In the genomic region with DNA sequence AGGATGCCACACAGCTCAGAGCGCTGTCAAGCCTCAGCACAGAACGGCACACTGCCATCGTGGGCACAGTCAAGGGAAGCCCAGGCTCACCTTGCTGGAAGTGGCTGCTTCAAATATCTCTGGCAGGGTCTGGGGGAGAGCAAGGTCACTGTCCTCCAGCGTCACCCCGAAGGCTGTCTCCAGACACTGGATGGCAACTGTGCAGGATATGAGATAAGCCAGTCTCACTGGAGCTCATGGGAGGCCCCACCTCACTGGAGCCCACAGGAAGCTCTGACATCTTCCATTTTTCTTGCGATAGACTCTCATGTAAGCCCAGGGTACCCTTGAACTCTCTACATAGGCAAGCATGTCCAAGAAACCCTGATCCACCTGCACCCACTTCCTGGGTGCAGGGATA, we compare ENCODE assay signal across 20 mouse cellular contexts. TPM values are rescaled to one million over a fixed set of nuclear protein-coding genes. Genes with fewer than 3 reads are reported as not detected.
DNase-seq lines count a peak whose midpoint lies in the region; ATAC-seq and TF ChIP-seq lines count a peak whose summit lies in the region.
"Had no signal": no experiment of that assay in that cellular context is flagged by ENCODE, and none has a peak within 500 bp of the region (broad histone marks: within the 10 kb centered on the region; RNA-seq: fewer than 3 reads in every experiment).

No protein-coding gene starts in this region.

- 96% methylated on average over 6 of the region's 6 CpGs for WGBS in intestine, postnatal 0 days
- WGBS in intestine, embryonic 15.5 days = 94% methylated on average over 6 of the region's 6 CpGs
- 63% methylated on average over 6 of the region's 6 CpGs for WGBS in liver, embryonic 11.5 days
- 36% methylated on average over 6 of the region's 6 CpGs for WGBS in liver, embryonic 15.5 days (ENCODE audit: insufficient replicate concordance)
- WGBS in hindbrain, embryonic 11.5 days = 93% methylated on average over 6 of the region's 6 CpGs
- WGBS in forebrain, embryonic 15.5 days = 95% methylated on average over 6 of the region's 6 CpGs

- H3K27me3 ChIP-seq in intestine, postnatal 0 days (replicated peaks; ENCODE audit: control insufficient read depth, insufficient read depth, low read length) = no peaks in the 10 kb centered on the region
- no peaks in the 10 kb centered on the region for H3K27me3 ChIP-seq in intestine, embryonic 15.5 days (replicated peaks)
- H3K27me3 ChIP-seq in liver, embryonic 11.5 days (replicated peaks; ENCODE audit: control insufficient read depth, insufficient read depth, low read length) = no peaks in the 10 kb centered on the region
- no peaks in the 10 kb centered on the region for H3K27me3 ChIP-seq in liver, embryonic 15.5 days
- H3K27me3 ChIP-seq in hindbrain, embryonic 11.5 days (ENCODE audit: control insufficient read depth, insufficient read depth, low read length) = no peaks in the 10 kb centered on the region
- H3K27me3 ChIP-seq in forebrain, embryonic 15.5 days = no peaks in the 10 kb centered on the region
- H3K27me3 ChIP-seq: embryonic facial prominence, embryonic 15.5 days; heart, embryonic 15.5 days; Patski had no signal

- H3K4me1 ChIP-seq in intestine, postnatal 0 days (replicated peaks; ENCODE audit: control insufficient read depth, insufficient read depth, low read length) = no peaks in the 10 kb centered on the region
- no peaks in the 10 kb centered on the region for H3K4me1 ChIP-seq in intestine, embryonic 15.5 days (replicated peaks)
- H3K4me1 ChIP-seq in liver, embryonic 11.5 days (replicated peaks; ENCODE audit: control insufficient read depth, insufficient read depth, low read length) = peaks cover 12% of the 10 kb centered on the region
- peaks cover 20% of the 10 kb centered on the region for H3K4me1 ChIP-seq in liver, embryonic 15.5 days (replicated peaks)
- H3K4me1 ChIP-seq in hindbrain, embryonic 11.5 days (replicated peaks; ENCODE audit: control insufficient read depth, insufficient read depth, low read length) = no peaks in the 10 kb centered on the region
- H3K4me1 ChIP-seq in forebrain, embryonic 15.5 days = no peaks in the 10 kb centered on the region
- H3K4me1 ChIP-seq: heart, embryonic 15.5 days had no signal

- ATAC-seq in intestine, postnatal 0 days = no peak
- ATAC-seq in intestine, embryonic 15.5 days = no peak
- ATAC-seq in liver, embryonic 11.5 days (replicated peaks; ENCODE audit: low FRiP score) = peak; percentile 72
- ATAC-seq in liver, embryonic 15.5 days (ENCODE audit: insufficient read depth) = peak; percentile 44; the same call in 1 of the 2 replicates
- ATAC-seq in megakaryocyte-erythroid progenitor cell, adult 5-6 weeks (replicated peaks; ENCODE audit: low FRiP score, low TSS enrichment, poor library complexity, severe bottlenecking) = peak; percentile 72
- ATAC-seq in hindbrain, embryonic 11.5 days (ENCODE audit: low FRiP score) = no peak
- no peak; the same call in 1 of the 2 replicates for ATAC-seq in forebrain, embryonic 15.5 days (replicated peaks)
- ATAC-seq: activated CD4-positive, CD25-positive, alpha-beta regulatory T cell, adult 4 months; forebrain, embryonic 16.5 days; Patski had no signal

- H3K9ac ChIP-seq in intestine, postnatal 0 days (ENCODE audit: low read depth, low read length) = no peak overlapping the region
- no peak overlapping the region for H3K9ac ChIP-seq in intestine, embryonic 15.5 days
- H3K9ac ChIP-seq in liver, embryonic 11.5 days (ENCODE audit: low read depth, low read length) = no peak overlapping the region
- H3K9ac ChIP-seq in liver, embryonic 15.5 days = no peak overlapping the region
- H3K9ac ChIP-seq in hindbrain, embryonic 11.5 days (ENCODE audit: low read depth, low read length) = no peak overlapping the region
- H3K9ac ChIP-seq in forebrain, embryonic 15.5 days (replicated peaks) = no peak overlapping the region
- H3K9ac ChIP-seq: embryonic facial prominence, embryonic 15.5 days; heart, embryonic 15.5 days; hindbrain, embryonic 14.5 days had no signal

- H3K4me3 ChIP-seq in intestine, postnatal 0 days (ENCODE audit: low read depth, low read length) = no peak overlapping the region
- no peak overlapping the region for H3K4me3 ChIP-seq in intestine, embryonic 15.5 days (replicated peaks)
- peak overlapping the region; percentile 3; the same call in 1 of the 2 replicates for H3K4me3 ChIP-seq in liver, embryonic 11.5 days (ENCODE audit: low read depth, low read length)
- no peak overlapping the region for H3K4me3 ChIP-seq in liver, embryonic 15.5 days (replicated peaks)
- no peak overlapping the region for H3K4me3 ChIP-seq in hindbrain, embryonic 11.5 days (ENCODE audit: low read depth, low read length)
- no peak overlapping the region for H3K4me3 ChIP-seq in forebrain, embryonic 15.5 days
- H3K4me3 ChIP-seq: embryonic facial prominence, embryonic 15.5 days; heart, adult 2 months; heart, embryonic 15.5 days had no signal

- no peak overlapping the region for H3K4me2 ChIP-seq in intestine, postnatal 0 days (replicated peaks; ENCODE audit: low read depth)
- H3K4me2 ChIP-seq in intestine, embryonic 15.5 days (replicated peaks) = no peak overlapping the region
- 0 out of 2 replicates have a peak overlapping the region, but pooled peaks have one; percentile 12 for H3K4me2 ChIP-seq in liver, embryonic 11.5 days
- no peak overlapping the region for H3K4me2 ChIP-seq in liver, embryonic 15.5 days
- H3K4me2 ChIP-seq in hindbrain, embryonic 11.5 days (replicated peaks; ENCODE audit: low read depth, low read length) = no peak overlapping the region
- H3K4me2 ChIP-seq in forebrain, embryonic 15.5 days (replicated peaks) = no peak overlapping the region
- H3K4me2 ChIP-seq: embryonic facial prominence, embryonic 15.5 days; heart, embryonic 11.5 days; heart, embryonic 15.5 days; hindbrain, embryonic 14.5 days had no signal

- no peak for DNase-seq in liver, embryonic 11.5 days (ENCODE audit: low spot score)
- DNase-seq in right cerebral cortex, adult 18-20 months = no peak
- DNase-seq in hindbrain, embryonic 11.5 days (ENCODE audit: low spot score) = no peak
- DNase-seq: cerebellum, adult 18-20 months; gastrocnemius, postnatal 10 days; heart, adult 2 months; heart, postnatal 14 days had no signal

- TF ChIP-seq CTCF in intestine, postnatal 0 days (IDR thresholded peaks at IDR 0.05; ENCODE audit: low read depth) = no peak

- H3K9me3 ChIP-seq in intestine, postnatal 0 days (ENCODE audit: control insufficient read depth) = no peaks in the 10 kb centered on the region
- no peaks in the 10 kb centered on the region for H3K9me3 ChIP-seq in intestine, embryonic 15.5 days
- no peaks in the 10 kb centered on the region for H3K9me3 ChIP-seq in liver, embryonic 11.5 days (ENCODE audit: control insufficient read depth, low read length)
- H3K9me3 ChIP-seq in liver, embryonic 15.5 days (replicated peaks) = no peaks in the 10 kb centered on the region
- no peaks in the 10 kb centered on the region for H3K9me3 ChIP-seq in hindbrain, embryonic 11.5 days (ENCODE audit: control insufficient read depth, low read length)
- no peaks in the 10 kb centered on the region for H3K9me3 ChIP-seq in forebrain, embryonic 15.5 days
- H3K9me3 ChIP-seq: embryonic facial prominence, embryonic 15.5 days; heart, embryonic 15.5 days had no signal

- H3K27ac ChIP-seq in intestine, postnatal 0 days (ENCODE audit: low read depth, low read length) = 0 out of 2 replicates have a peak overlapping the region, but pooled peaks have one; percentile 3
- no peak overlapping the region for H3K27ac ChIP-seq in intestine, embryonic 15.5 days
- H3K27ac ChIP-seq in liver, embryonic 11.5 days (ENCODE audit: low read depth, low read length) = peak overlapping the region; percentile 59
- no peak overlapping the region for H3K27ac ChIP-seq in liver, embryonic 15.5 days (replicated peaks)
- H3K27ac ChIP-seq in hindbrain, embryonic 11.5 days (ENCODE audit: low read depth, low read length) = no peak overlapping the region
- H3K27ac ChIP-seq in forebrain, embryonic 15.5 days (replicated peaks) = no peak overlapping the region
- H3K27ac ChIP-seq: embryonic facial prominence, embryonic 15.5 days; heart, adult 2 months; heart, embryonic 15.5 days; hindbrain, embryonic 14.5 days had no signal

- peaks cover 63% of the 10 kb centered on the region for H3K36me3 ChIP-seq in intestine, postnatal 0 days (ENCODE audit: control insufficient read depth, insufficient read depth)
- peaks cover 46% of the 10 kb centered on the region for H3K36me3 ChIP-seq in intestine, embryonic 15.5 days
- H3K36me3 ChIP-seq in liver, embryonic 11.5 days (ENCODE audit: control insufficient read depth, insufficient read depth, low read length) = peaks cover 56% of the 10 kb centered on the region
- peaks cover 60% of the 10 kb centered on the region for H3K36me3 ChIP-seq in liver, embryonic 15.5 days (replicated peaks)
- H3K36me3 ChIP-seq in hindbrain, embryonic 11.5 days (ENCODE audit: control insufficient read depth, insufficient read depth, low read length) = peaks cover 38% of the 10 kb centered on the region
- peaks cover 60% of the 10 kb centered on the region for H3K36me3 ChIP-seq in forebrain, embryonic 15.5 days

RNA-seq across cellular contexts. Expression of a gene that starts 8.8 kb away (rescaled TPM):
- 119 and 124 TPM in 2 replicates for polyA plus RNA-seq in intestine, postnatal 0 days (2015; fragmentation: Nextera tagmentation; extraction: Ambion mirVana)
- 166 and 183 TPM in 2 replicates for polyA plus RNA-seq in intestine, embryonic 15.5 days (2015; fragmentation: Nextera tagmentation; extraction: Ambion mirVana)
- polyA plus RNA-seq in liver, embryonic 11.5 days (2014; fragmentation: Nextera tagmentation; extraction: Ambion mirVana) = 147 and 153 TPM in 2 replicates
- polyA plus RNA-seq in liver, embryonic 15.5 days (2015; fragmentation: Nextera tagmentation; extraction: Ambion mirVana) = 57.0 and 62.9 TPM in 2 replicates
- total RNA-seq in megakaryocyte-erythroid progenitor cell, adult 5-6 weeks (2014; fragmentation: Nextera tagmentation) = 59.4 and 61.4 TPM in 2 replicates
- total RNA-seq in megakaryocyte-erythroid progenitor cell, adult 5-6 weeks (2017) = 34.2 and 41.6 TPM in 2 replicates
- polyA plus RNA-seq in hindbrain, embryonic 11.5 days (2014; fragmentation: Nextera tagmentation; extraction: Ambion mirVana) = 200 and 210 TPM in 2 replicates
- 316 and 320 TPM in 2 replicates for polyA plus RNA-seq in forebrain, embryonic 15.5 days (2015; fragmentation: Nextera tagmentation; extraction: Ambion mirVana)

RNA-seq across cellular contexts. Expression of a gene that starts 13.9 kb away (rescaled TPM):
- 10.5 and 11.1 TPM in 2 replicates for polyA plus RNA-seq in intestine, postnatal 0 days (2015; fragmentation: Nextera tagmentation; extraction: Ambion mirVana)
- 15.0 and 18.2 TPM in 2 replicates for polyA plus RNA-seq in intestine, embryonic 15.5 days (2015; fragmentation: Nextera tagmentation; extraction: Ambion mirVana)
- 9.1 and 9.4 TPM in 2 replicates for polyA plus RNA-seq in liver, embryonic 11.5 days (2014; fragmentation: Nextera tagmentation; extraction: Ambion mirVana)
- polyA plus RNA-seq in liver, embryonic 15.5 days (2015; fragmentation: Nextera tagmentation; extraction: Ambion mirVana) = 5.6 and 6.5 TPM in 2 replicates
- 7.0 TPM in 2 replicates for total RNA-seq in megakaryocyte-erythroid progenitor cell, adult 5-6 weeks (2014; fragmentation: Nextera tagmentation)
- total RNA-seq in megakaryocyte-erythroid progenitor cell, adult 5-6 weeks (2017) = 3.4 and 7.2 TPM in 2 replicates
- polyA plus RNA-seq in hindbrain, embryonic 11.5 days (2014; fragmentation: Nextera tagmentation; extraction: Ambion mirVana) = 9.2 and 11.0 TPM in 2 replicates
- 46.3 TPM in 2 replicates for polyA plus RNA-seq in forebrain, embryonic 15.5 days (2015; fragmentation: Nextera tagmentation; extraction: Ambion mirVana)

RNA-seq across cellular contexts. Expression of a gene that starts 18.7 kb away (rescaled TPM):
- polyA plus RNA-seq in intestine, postnatal 0 days (2015; fragmentation: Nextera tagmentation; extraction: Ambion mirVana) = 11.6 and 12.0 TPM in 2 replicates
- polyA plus RNA-seq in intestine, embryonic 15.5 days (2015; fragmentation: Nextera tagmentation; extraction: Ambion mirVana) = 57.1 and 60.1 TPM in 2 replicates
- 80.3 and 84.0 TPM in 2 replicates for polyA plus RNA-seq in liver, embryonic 11.5 days (2014; fragmentation: Nextera tagmentation; extraction: Ambion mirVana)
- polyA plus RNA-seq in liver, embryonic 15.5 days (2015; fragmentation: Nextera tagmentation; extraction: Ambion mirVana) = 19.4 and 21.1 TPM in 2 replicates
- total RNA-seq in megakaryocyte-erythroid progenitor cell, adult 5-6 weeks (2014; fragmentation: Nextera tagmentation) = 40.7 and 52.0 TPM in 2 replicates
- 46.0 and 58.3 TPM in 2 replicates for total RNA-seq in megakaryocyte-erythroid progenitor cell, adult 5-6 weeks (2017)
- polyA plus RNA-seq in hindbrain, embryonic 11.5 days (2014; fragmentation: Nextera tagmentation; extraction: Ambion mirVana) = 44.1 and 46.4 TPM in 2 replicates
- 60.0 and 61.7 TPM in 2 replicates for polyA plus RNA-seq in forebrain, embryonic 15.5 days (2015; fragmentation: Nextera tagmentation; extraction: Ambion mirVana)

RNA-seq across cellular contexts. Expression of a gene that starts 25.7 kb away (rescaled TPM):
- 0.43 and 0.91 TPM in 2 replicates for polyA plus RNA-seq in intestine, postnatal 0 days (2015; fragmentation: Nextera tagmentation; extraction: Ambion mirVana)
- polyA plus RNA-seq in intestine, embryonic 15.5 days (2015; fragmentation: Nextera tagmentation; extraction: Ambion mirVana) = 0.94 and 1.2 TPM in 2 replicates
- 0.45 TPM in 1 of 2 replicates, not detected in the other for polyA plus RNA-seq in liver, embryonic 11.5 days (2014; fragmentation: Nextera tagmentation; extraction: Ambion mirVana)
- polyA plus RNA-seq in liver, embryonic 15.5 days (2015; fragmentation: Nextera tagmentation; extraction: Ambion mirVana) = 0.07 TPM in 1 of 2 replicates, not detected in the other
- not detected in 2 replicates for total RNA-seq in megakaryocyte-erythroid progenitor cell, adult 5-6 weeks (2014; fragmentation: Nextera tagmentation)
- total RNA-seq in megakaryocyte-erythroid progenitor cell, adult 5-6 weeks (2017) = not detected in 2 replicates
- 3.4 and 5.8 TPM in 2 replicates for polyA plus RNA-seq in hindbrain, embryonic 11.5 days (2014; fragmentation: Nextera tagmentation; extraction: Ambion mirVana)
- 32.6 and 36.0 TPM in 2 replicates for polyA plus RNA-seq in forebrain, embryonic 15.5 days (2015; fragmentation: Nextera tagmentation; extraction: Ambion mirVana)
- total RNA-seq: heart, adult 2 months; hematopoietic stem cell, adult 5-6 weeks had no signal
- polyA plus RNA-seq: heart, embryonic 15.5 days had no signal

RNA-seq across cellular contexts. Expression of a gene that starts 36.4 kb away (rescaled TPM):
- polyA plus RNA-seq in intestine, postnatal 0 days (2015; fragmentation: Nextera tagmentation; extraction: Ambion mirVana) = 0.81 and 1.2 TPM in 2 replicates
- 4.5 and 4.7 TPM in 2 replicates for polyA plus RNA-seq in intestine, embryonic 15.5 days (2015; fragmentation: Nextera tagmentation; extraction: Ambion mirVana)
- polyA plus RNA-seq in liver, embryonic 11.5 days (2014; fragmentation: Nextera tagmentation; extraction: Ambion mirVana) = 1.8 and 2.1 TPM in 2 replicates
- 0.36 and 0.41 TPM in 2 replicates for polyA plus RNA-seq in liver, embryonic 15.5 days (2015; fragmentation: Nextera tagmentation; extraction: Ambion mirVana)
- 1.5 and 3.6 TPM in 2 replicates for total RNA-seq in megakaryocyte-erythroid progenitor cell, adult 5-6 weeks (2014; fragmentation: Nextera tagmentation)
- total RNA-seq in megakaryocyte-erythroid progenitor cell, adult 5-6 weeks (2017) = 0.14 and 0.46 TPM in 2 replicates
- 6.6 and 7.2 TPM in 2 replicates for polyA plus RNA-seq in hindbrain, embryonic 11.5 days (2014; fragmentation: Nextera tagmentation; extraction: Ambion mirVana)
- polyA plus RNA-seq in forebrain, embryonic 15.5 days (2015; fragmentation: Nextera tagmentation; extraction: Ambion mirVana) = 30.8 and 32.1 TPM in 2 replicates
- polyA plus RNA-seq: activated CD4-positive, CD25-positive, alpha-beta regulatory T cell, adult 4 months had no signal

Comparison
In these comparisons a context has a peak if more than half of its experiments do, and no peak if none do; other contexts are left out.
1. H3K27ac ChIP-seq: peak in intestine, postnatal 0 days (single experiment) and liver, embryonic 11.5 days (single experiment); none in intestine, embryonic 15.5 days (single experiment), liver, embryonic 15.5 days (single experiment), hindbrain, embryonic 11.5 days (single experiment) and forebrain, embryonic 15.5 days (single experiment).
2. ATAC-seq: peak in liver, embryonic 11.5 days (single experiment), liver, embryonic 15.5 days (single experiment) and megakaryocyte-erythroid progenitor cell, adult 5-6 weeks (single experiment); none in intestine, postnatal 0 days (single experiment), intestine, embryonic 15.5 days (single experiment), hindbrain, embryonic 11.5 days (single experiment) and forebrain, embryonic 15.5 days (single experiment).